ENCODE assay signal across 10 mouse cellular contexts in the genomic region with DNA sequence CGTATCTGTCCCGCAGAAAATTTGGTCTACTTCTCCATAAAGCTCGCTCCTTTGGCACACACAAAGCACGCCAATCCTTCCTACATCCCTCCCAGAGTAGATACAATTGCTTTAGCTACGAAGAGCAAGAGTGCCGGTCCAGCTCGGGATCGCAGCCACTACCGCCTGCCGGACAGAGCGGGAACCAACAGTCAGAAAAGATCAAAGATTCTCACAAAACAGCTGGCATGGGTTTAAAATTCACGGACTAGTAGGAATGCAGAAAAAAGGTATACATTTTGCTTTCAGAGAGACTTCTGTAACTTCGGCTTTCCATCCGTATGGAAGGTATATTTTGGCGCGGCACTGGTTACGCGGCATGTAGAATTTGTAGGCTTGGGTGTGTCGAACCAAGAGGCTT. TPM values are rescaled to one million over a fixed set of nuclear protein-coding genes. Genes with fewer than 3 reads are reported as not detected.
A peak's percentile ranks its signal among the peaks of the same experiment; 100 is the strongest.
DNase-seq lines count a peak whose midpoint lies in the region; ATAC-seq and TF ChIP-seq lines count a peak whose summit lies in the region.
"Had no signal": no experiment of that assay in that cellular context is flagged by ENCODE, and none has a peak within 500 bp of the region (broad histone marks: within the 10 kb centered on the region; RNA-seq: fewer than 3 reads in every experiment).

No protein-coding gene starts in this region.

- 54% methylated on average over 19 of the region's 19 CpGs for WGBS in lung, embryonic 14.5 days
- 48% methylated on average over 19 of the region's 19 CpGs for WGBS in forebrain, embryonic 10.5 days
- 53% methylated on average over 19 of the region's 19 CpGs for WGBS in limb, embryonic 13.5 days
- 49% methylated on average over 19 of the region's 19 CpGs for WGBS in stomach, embryonic 14.5 days

- peaks cover 5% of the 10 kb centered on the region; the same call in 1 of the 2 replicates for H3K4me1 ChIP-seq in lung, embryonic 14.5 days (ENCODE audit: insufficient read depth)
- H3K4me1 ChIP-seq in forebrain, embryonic 10.5 days, result peaks cover 82% of the 10 kb centered on the region
- peaks cover 64% of the 10 kb centered on the region for H3K4me1 ChIP-seq in limb, embryonic 13.5 days
- peaks cover 10% of the 10 kb centered on the region; the same call in 1 of the 2 replicates for H3K4me1 ChIP-seq in stomach, embryonic 14.5 days (ENCODE audit: control insufficient read depth, insufficient read depth, low read length)

- H3K4me3 ChIP-seq in lung, embryonic 14.5 days (ENCODE audit: low read depth, low read length), result peak overlapping the region; percentile 51
- peak overlapping the region; percentile 69 for H3K4me3 ChIP-seq in forebrain, embryonic 10.5 days
- peak overlapping the region; percentile 56 for H3K4me3 ChIP-seq in limb, embryonic 13.5 days
- H3K4me3 ChIP-seq in stomach, embryonic 14.5 days (ENCODE audit: low read depth, low read length), result peak overlapping the region; percentile 43

- H3K36me3 ChIP-seq in lung, embryonic 14.5 days (ENCODE audit: insufficient read depth), result peaks cover 37% of the 10 kb centered on the region
- H3K36me3 ChIP-seq in forebrain, embryonic 10.5 days (replicated peaks), result peaks cover 86% of the 10 kb centered on the region
- H3K36me3 ChIP-seq in limb, embryonic 13.5 days, result peaks cover 74% of the 10 kb centered on the region
- peaks cover 17% of the 10 kb centered on the region for H3K36me3 ChIP-seq in stomach, embryonic 14.5 days (ENCODE audit: control insufficient read depth, insufficient read depth, low read length)

- H3K27me3 ChIP-seq in lung, embryonic 14.5 days (ENCODE audit: insufficient read depth, low read length), result no peaks in the 10 kb centered on the region
- H3K27me3 ChIP-seq in forebrain, embryonic 10.5 days (ENCODE audit: poor library complexity, severe bottlenecking), result no peaks in the 10 kb centered on the region
- H3K27me3 ChIP-seq in limb, embryonic 13.5 days, result no peaks in the 10 kb centered on the region
- H3K27me3 ChIP-seq in stomach, embryonic 14.5 days (ENCODE audit: control insufficient read depth, insufficient read depth, low read length), result no peaks in the 10 kb centered on the region

- no peak for ATAC-seq in lung, embryonic 14.5 days (ENCODE audit: insufficient read depth)
- ATAC-seq in limb, embryonic 13.5 days (ENCODE audit: low FRiP score, low read depth), result no peak
- no peak for ATAC-seq in stomach, embryonic 14.5 days (ENCODE audit: insufficient number of reproducible peaks, insufficient read depth, low FRiP score, low read depth)

- DNase-seq in lung, embryonic 14.5 days, result peak; percentile 69
- DNase-seq in lung, postnatal 36 days, result no peak
- no peak for DNase-seq in forebrain, embryonic 10.5 days (ENCODE audit: extremely low spot score, low spot score)
- DNase-seq in ovary, postnatal 14 days (ENCODE audit: low spot score), result no peak
- no peak for DNase-seq in urinary bladder, postnatal 10 days (ENCODE audit: low spot score)
- DNase-seq in adrenal gland, adult 2 months, result no peak
- DNase-seq: gastrocnemius, postnatal 14 days had no signal

- TF ChIP-seq CTCF in lung, embryonic 14.5 days (IDR thresholded peaks at IDR 0.05; ENCODE audit: low read depth), result peak; percentile 50; the same call in 1 of the 2 replicates

- no peak overlapping the region for H3K27ac ChIP-seq in lung, embryonic 14.5 days (ENCODE audit: low read depth)
- peak overlapping the region; percentile 91 for H3K27ac ChIP-seq in forebrain, embryonic 10.5 days
- H3K27ac ChIP-seq in limb, embryonic 13.5 days, result peak overlapping the region; percentile 61; the same call in 1 of the 2 replicates
- peak overlapping the region; percentile 15; the same call in 1 of the 2 replicates for H3K27ac ChIP-seq in stomach, embryonic 14.5 days (ENCODE audit: low read length)

- H3K9me3 ChIP-seq in lung, embryonic 14.5 days (ENCODE audit: low read depth, low read length), result peaks cover 35% of the 10 kb centered on the region
- H3K9me3 ChIP-seq in forebrain, embryonic 10.5 days, result peaks cover 55% of the 10 kb centered on the region
- H3K9me3 ChIP-seq in limb, embryonic 13.5 days, result peaks cover 65% of the 10 kb centered on the region
- peaks cover 41% of the 10 kb centered on the region for H3K9me3 ChIP-seq in stomach, embryonic 14.5 days (ENCODE audit: control insufficient read depth, low read depth, low read length)

- no peak overlapping the region for H3K9ac ChIP-seq in lung, embryonic 14.5 days
- H3K9ac ChIP-seq in limb, embryonic 13.5 days, result peak overlapping the region; percentile 74; the same call in 1 of the 2 replicates
- no peak overlapping the region for H3K9ac ChIP-seq in stomach, embryonic 14.5 days (replicated peaks; ENCODE audit: low read depth, low read length)

- H3K4me2 ChIP-seq in lung, embryonic 14.5 days, result peak overlapping the region; percentile 63
- H3K4me2 ChIP-seq in limb, embryonic 13.5 days (replicated peaks), result peak overlapping the region; percentile 70
- H3K4me2 ChIP-seq in stomach, embryonic 14.5 days (replicated peaks; ENCODE audit: low read depth, low read length), result peak overlapping the region; percentile 58

RNA-seq across cellular contexts. Expression of gene Nnat, which starts 0.4 kb away (rescaled TPM):
- polyA plus RNA-seq in lung, embryonic 14.5 days (2014; fragmentation: Nextera tagmentation; extraction: Ambion mirVana), result 414 and 435 TPM in 2 replicates
- polyA plus RNA-seq in forebrain, embryonic 10.5 days (2016; fragmentation: Nextera tagmentation; extraction: Ambion mirVana), result 1,904 and 2,173 TPM in 2 replicates
- 993 and 1,087 TPM in 2 replicates for polyA plus RNA-seq in limb, embryonic 13.5 days (2015; fragmentation: Nextera tagmentation; extraction: Ambion mirVana)
- 350 and 400 TPM in 2 replicates for polyA plus RNA-seq in stomach, embryonic 14.5 days (2014; fragmentation: Nextera tagmentation; extraction: Ambion mirVana)
- total RNA-seq in adrenal gland, adult 2 months (2021), result 10 to 100 TPM; 32.4 to 94.3 TPM
- polyA plus RNA-seq in adrenal gland, adult 2 months (2012; rRNA removed), result 111 and 203 TPM in 2 replicates
- total RNA-seq: neutrophil, adult 5-6 weeks had no signal

RNA-seq across cellular contexts. Expression of gene Blcap, which starts 11.6 kb away (rescaled TPM):
- polyA plus RNA-seq in lung, embryonic 14.5 days (2014; fragmentation: Nextera tagmentation; extraction: Ambion mirVana), result 49.3 and 49.8 TPM in 2 replicates
- polyA plus RNA-seq in forebrain, embryonic 10.5 days (2016; fragmentation: Nextera tagmentation; extraction: Ambion mirVana), result 78.7 and 82.3 TPM in 2 replicates
- 71.0 and 71.6 TPM in 2 replicates for polyA plus RNA-seq in limb, embryonic 13.5 days (2015; fragmentation: Nextera tagmentation; extraction: Ambion mirVana)
- polyA plus RNA-seq in stomach, embryonic 14.5 days (2014; fragmentation: Nextera tagmentation; extraction: Ambion mirVana), result 61.2 and 66.9 TPM in 2 replicates
- 10 to 100 TPM; 66.3 to 98.1 TPM for total RNA-seq in adrenal gland, adult 2 months (2021)
- 42.8 and 47.8 TPM in 2 replicates for polyA plus RNA-seq in adrenal gland, adult 2 months (2012; rRNA removed)
